Mouse (Mus musculus): ENCODE measurements around the gene Erg. TPM values are rescaled to one million over a fixed set of nuclear protein-coding genes. Genes with fewer than 3 reads are reported as not detected.

Erg gene
- total and polyA plus RNA-seq, 2 experiments from 2014 or later, result 1.8 to 6.4 TPM

DNA sequence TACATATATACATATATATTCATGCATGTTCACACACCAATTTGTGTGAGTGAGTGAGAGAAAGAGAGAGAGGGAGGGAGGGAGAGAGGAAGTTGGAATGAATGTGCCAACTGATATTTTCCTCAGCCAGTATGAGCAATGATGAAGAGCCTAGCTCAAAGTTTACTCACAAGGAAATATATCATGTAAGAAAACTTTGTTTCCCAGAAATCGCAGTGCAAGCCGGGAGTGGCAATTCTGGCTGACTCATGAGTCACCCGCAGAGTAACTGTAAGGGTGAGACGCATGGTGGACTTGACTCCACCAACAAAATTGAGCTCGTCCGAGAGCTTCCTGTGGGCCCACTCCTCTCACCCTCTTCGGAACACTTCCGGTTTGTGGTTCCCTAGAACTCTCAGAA, 149.8 kb downstream of the Erg start:
- 89% methylated on average over 8 of the region's 8 CpGs for WGBS

DNA sequence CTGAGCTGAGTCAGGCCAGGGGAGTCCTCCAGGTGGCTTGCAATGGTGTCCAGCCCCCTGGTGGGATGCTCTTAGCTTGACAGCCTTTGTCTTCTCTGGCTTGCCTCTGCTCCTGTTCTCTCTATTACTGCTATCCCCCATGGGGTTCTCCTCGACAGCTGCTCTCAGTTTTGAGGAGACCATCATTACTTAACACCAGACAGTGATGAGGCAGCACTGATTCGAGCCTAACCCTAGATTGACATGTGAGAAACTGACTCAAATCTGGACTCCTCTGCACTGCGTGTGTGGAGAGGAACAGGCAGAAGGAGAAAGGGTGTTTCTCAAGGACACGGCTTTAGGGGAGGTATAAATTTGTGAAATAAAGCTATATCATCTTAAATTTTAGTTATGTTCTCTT, 150.3 kb downstream of the Erg start:
- TF ChIP-seq CTCF (IDR thresholded peaks at IDR 0.05; ENCODE audit: low read depth), result no peak
- Histone ChIP-seq H3K4me2 (ENCODE audit: low read depth) (no peak overlapping the region), H3K27ac (ENCODE audit: low read depth, low read length) (no peak overlapping the region), H3K9ac (no peak overlapping the region), H3K4me1 (ENCODE audit: insufficient read depth) (no peaks in the 10 kb centered on the region), H3K27me3 (ENCODE audit: insufficient read depth, low read length) (no peaks in the 10 kb centered on the region), H3K4me3 (ENCODE audit: low read depth, low read length) (no peak overlapping the region), H3K9me3 (ENCODE audit: low read length) (no peaks in the 10 kb centered on the region), H3K36me3 (ENCODE audit: insufficient read depth) (no peaks in the 10 kb centered on the region)
- no peak for ATAC-seq
- WGBS, result 58% methylated on average over 4 of the region's 4 CpGs
- no peak for DNase-seq

More for the DNA sequence above, 149.8 kb downstream of the Erg start:
- H3K4me3 ChIP-seq (ENCODE audit: low read depth, low read length), result no peak overlapping the region
- no peak for ATAC-seq
- DNase-seq, result no peak
- H3K36me3 ChIP-seq (ENCODE audit: insufficient read depth), result no peaks in the 10 kb centered on the region
- TF ChIP-seq CTCF (IDR thresholded peaks at IDR 0.05; ENCODE audit: low read depth), result no peak
- H3K27me3 ChIP-seq (ENCODE audit: insufficient read depth, low read length), result no peaks in the 10 kb centered on the region
- H3K27ac ChIP-seq (ENCODE audit: low read depth, low read length), result no peak overlapping the region
- no peaks in the 10 kb centered on the region for H3K4me1 ChIP-seq (ENCODE audit: insufficient read depth)
- no peak overlapping the region for H3K4me2 ChIP-seq (ENCODE audit: low read depth)
- H3K9ac ChIP-seq, result no peak overlapping the region
- no peaks in the 10 kb centered on the region for H3K9me3 ChIP-seq (ENCODE audit: low read length)

GRCm38 (mm10) chr16:95434434-95434833, 152.0 kb downstream of the Erg start:
- no peak for ATAC-seq
- DNase-seq, result no peak
- no peak overlapping the region for H3K9ac ChIP-seq
- H3K27me3 ChIP-seq (ENCODE audit: insufficient read depth, low read length), result no peaks in the 10 kb centered on the region
- WGBS, result 93% methylated on average over 8 of the region's 8 CpGs
- H3K4me3 ChIP-seq (ENCODE audit: low read depth, low read length), result no peak overlapping the region
- H3K36me3 ChIP-seq (ENCODE audit: insufficient read depth), result no peaks in the 10 kb centered on the region
- H3K4me1 ChIP-seq (ENCODE audit: insufficient read depth), result no peaks in the 10 kb centered on the region
- TF ChIP-seq CTCF (IDR thresholded peaks at IDR 0.05; ENCODE audit: low read depth), result no peak
- no peak overlapping the region for H3K27ac ChIP-seq (ENCODE audit: low read depth, low read length)
- no peak overlapping the region for H3K4me2 ChIP-seq (ENCODE audit: low read depth)
- no peaks in the 10 kb centered on the region for H3K9me3 ChIP-seq (ENCODE audit: low read length)

DNA sequence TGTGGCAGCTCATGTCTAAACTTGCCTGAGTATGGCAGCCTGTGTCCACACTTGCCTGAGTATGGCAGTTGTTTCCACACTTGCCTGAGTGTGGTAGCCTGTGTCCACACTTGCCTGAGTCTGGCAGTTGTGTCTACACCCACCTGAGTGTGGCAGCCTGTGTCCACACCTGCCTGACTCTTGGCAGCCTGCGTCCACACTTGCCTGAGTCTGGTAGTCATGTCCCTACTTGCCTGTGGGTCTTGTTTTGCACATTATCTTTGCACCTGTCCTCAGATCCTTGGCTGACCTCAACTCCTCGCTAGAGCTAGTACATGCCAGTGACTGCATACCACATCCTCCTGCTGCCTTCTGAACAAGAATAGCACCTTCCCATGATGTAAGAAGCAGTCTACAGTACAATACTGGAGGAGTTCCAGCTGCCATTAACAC, 153.8 kb downstream of the Erg start:
- Histone ChIP-seq H3K4me3 (ENCODE audit: low read depth, low read length) (no peak overlapping the region), H3K4me1 (ENCODE audit: insufficient read depth) (no peaks in the 10 kb centered on the region), H3K36me3 (ENCODE audit: insufficient read depth) (no peaks in the 10 kb centered on the region), H3K4me2 (ENCODE audit: low read depth) (no peak overlapping the region), H3K9ac (no peak overlapping the region), H3K27ac (ENCODE audit: low read depth, low read length) (no peak overlapping the region), H3K9me3 (ENCODE audit: low read length) (no peaks in the 10 kb centered on the region), H3K27me3 (ENCODE audit: insufficient read depth, low read length) (no peaks in the 10 kb centered on the region)
- TF ChIP-seq CTCF (IDR thresholded peaks at IDR 0.05; ENCODE audit: low read depth), result no peak
- DNase-seq, result no peak
- ATAC-seq, result no peak
- WGBS, result 84% methylated on average over 2 of the region's 2 CpGs

- no peak overlapping the region for H3K27ac ChIP-seq (ENCODE audit: low read depth, low read length)
- no peaks in the 10 kb centered on the region for H3K27me3 ChIP-seq (ENCODE audit: insufficient read depth, low read length)
- no peaks in the 10 kb centered on the region for H3K36me3 ChIP-seq (ENCODE audit: insufficient read depth)
- H3K9ac ChIP-seq, result no peak overlapping the region
- H3K4me3 ChIP-seq (ENCODE audit: low read depth, low read length), result no peak overlapping the region
- ATAC-seq (no peak), DNase-seq (no peak)
- H3K9me3 ChIP-seq (ENCODE audit: low read length), result no peaks in the 10 kb centered on the region
- no peak overlapping the region for H3K4me2 ChIP-seq (ENCODE audit: low read depth)
- TF ChIP-seq CTCF (IDR thresholded peaks at IDR 0.05; ENCODE audit: low read depth), result no peak
- H3K4me1 ChIP-seq (ENCODE audit: insufficient read depth), result no peaks in the 10 kb centered on the region
- 91% methylated on average over 3 of the region's 3 CpGs for WGBS
Measured at GRCm38 (mm10) chr16:95429851-95430250, 156.5 kb downstream of the Erg start.

DNA sequence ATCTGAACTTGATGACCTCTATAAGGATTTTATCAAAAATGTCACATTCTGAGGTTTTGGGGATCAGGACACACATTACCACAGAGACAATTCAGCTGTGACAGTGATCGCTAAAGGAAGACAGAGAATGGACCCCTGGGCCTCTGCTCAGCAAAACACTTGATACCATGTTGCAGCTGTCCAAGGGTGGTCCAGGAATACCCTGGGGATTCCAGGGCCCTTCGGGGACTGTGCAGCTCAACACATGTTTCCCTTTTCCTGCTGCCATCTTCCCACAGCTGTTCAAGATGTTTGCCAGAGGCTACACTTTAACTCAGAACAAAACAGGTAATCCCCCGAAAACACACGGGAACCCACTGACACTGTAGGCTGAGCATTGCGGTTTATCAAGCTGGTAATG, 158.2 kb downstream of the Erg start:
- H3K9ac ChIP-seq, result no peak overlapping the region
- no peak for ATAC-seq
- no peaks in the 10 kb centered on the region for H3K27me3 ChIP-seq (ENCODE audit: insufficient read depth, low read length)
- H3K36me3 ChIP-seq (ENCODE audit: insufficient read depth), result no peaks in the 10 kb centered on the region
- WGBS, result 80% methylated on average over 5 of the region's 5 CpGs
- no peak overlapping the region for H3K4me2 ChIP-seq (ENCODE audit: low read depth)
- no peak for TF ChIP-seq CTCF (IDR thresholded peaks at IDR 0.05; ENCODE audit: low read depth)
- H3K9me3 ChIP-seq (ENCODE audit: low read length), result no peaks in the 10 kb centered on the region
- H3K4me1 ChIP-seq (ENCODE audit: insufficient read depth), result no peaks in the 10 kb centered on the region
- no peak overlapping the region for H3K27ac ChIP-seq (ENCODE audit: low read depth, low read length)
- no peak for DNase-seq
- H3K4me3 ChIP-seq (ENCODE audit: low read depth, low read length), result no peak overlapping the region

GRCm38 (mm10) chr16:95427512-95427911, 158.9 kb downstream of the Erg start:
- WGBS, result 87% methylated on average over 10 of the region's 10 CpGs
- H3K9ac ChIP-seq, result no peak overlapping the region

More at GRCm38 (mm10) chr16:95427512-95427911, 158.9 kb downstream of the Erg start:
- no peak overlapping the region for H3K4me2 ChIP-seq (ENCODE audit: low read depth)
- DNase-seq, result no peak
- 0 out of 2 replicates have a peak, but pooled peaks cover 4% of the 10 kb centered on the region for H3K4me1 ChIP-seq (ENCODE audit: insufficient read depth)
- H3K9me3 ChIP-seq (ENCODE audit: low read length), result no peaks in the 10 kb centered on the region
- ATAC-seq, result no peak
- no peak for TF ChIP-seq CTCF (IDR thresholded peaks at IDR 0.05; ENCODE audit: low read depth)
- no peak overlapping the region for H3K4me3 ChIP-seq (ENCODE audit: low read depth, low read length)
- H3K27ac ChIP-seq (ENCODE audit: low read depth, low read length), result no peak overlapping the region
- H3K27me3 ChIP-seq (ENCODE audit: insufficient read depth, low read length), result no peaks in the 10 kb centered on the region
- H3K36me3 ChIP-seq (ENCODE audit: insufficient read depth), result no peaks in the 10 kb centered on the region
